Mouse (Mus musculus): Measurements from ENCODE around the gene Btbd35f17.
"Not testable (repeated sequence)": the region's sequence is repeated elsewhere in the genome, so short reads cannot be mapped to it uniquely, and the experiment has no call there.

Gene Btbd35f17

DNA sequence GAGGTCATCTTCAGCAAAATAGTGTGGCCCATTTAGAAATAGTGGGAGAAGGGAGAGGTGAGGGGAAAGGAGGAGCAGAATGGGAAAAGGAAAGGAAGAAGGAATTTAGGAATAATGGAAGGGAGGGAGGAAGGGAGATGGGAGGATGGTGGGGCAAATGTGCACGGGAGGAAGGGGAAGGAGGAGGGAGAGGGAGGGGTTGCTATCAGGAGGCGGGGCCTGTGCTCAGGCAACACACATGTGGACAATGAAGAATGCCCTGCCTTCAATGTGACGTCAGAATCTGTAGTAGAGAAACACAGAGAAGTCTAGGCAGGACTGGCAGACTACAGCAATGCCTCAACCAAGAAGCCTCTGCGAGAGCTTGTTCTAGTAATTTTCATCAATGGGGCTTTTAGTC, at the start of gene Btbd35f17:
Gene Btbd35f17 (plus strand): TSS at position 301 of the 400 bp plus-strand sequence.
- DNase-seq (ENCODE audit: low read depth, low spot score), result not testable (repeated sequence)

Measured in 3T3-L1 (cell line).